Mouse (Mus musculus) cerebellum, adult (tissue): ENCODE data around the gene Fgf4.
A peak's percentile ranks its signal among the peaks of the same experiment; 100 is the strongest.

ENCODE experiments used
- ATAC-seq: cut with Nextera tagmentation; 2 replicates; pipeline ENCODE4 v1.9.2; 2017; ENCODE audit warnings: mild to moderate bottlenecking, moderate library complexity, mixed read lengths; ENCODE audit not compliant: insufficient number of reproducible peaks, low FRiP score, low TSS enrichment

Fgf4 gene

GRCm38 (mm10) chr7:144907793-144908192 is 60.6 kb downstream of the Fgf4 start:
- no peak for ATAC-seq

- ATAC-seq = no peak
Observed at GRCm38 (mm10) chr7:144908705-144909104, 61.5 kb downstream of the Fgf4 start.

- ATAC-seq = no peak
Observed at GRCm38 (mm10) chr7:144911121-144911520, 64.0 kb downstream of the Fgf4 start.

- peak; percentile 53; the same call in 1 of the 2 replicates for ATAC-seq
Observed at GRCm38 (mm10) chr7:144912897-144913296, 65.7 kb downstream of the Fgf4 start.

- peak; percentile 67 for ATAC-seq
Observed at GRCm38 (mm10) chr7:144914296-144914947, 67.3 kb downstream of the Fgf4 start.
